Comparison of ENCODE assay signal across 12 mouse cellular contexts in the genomic region with DNA sequence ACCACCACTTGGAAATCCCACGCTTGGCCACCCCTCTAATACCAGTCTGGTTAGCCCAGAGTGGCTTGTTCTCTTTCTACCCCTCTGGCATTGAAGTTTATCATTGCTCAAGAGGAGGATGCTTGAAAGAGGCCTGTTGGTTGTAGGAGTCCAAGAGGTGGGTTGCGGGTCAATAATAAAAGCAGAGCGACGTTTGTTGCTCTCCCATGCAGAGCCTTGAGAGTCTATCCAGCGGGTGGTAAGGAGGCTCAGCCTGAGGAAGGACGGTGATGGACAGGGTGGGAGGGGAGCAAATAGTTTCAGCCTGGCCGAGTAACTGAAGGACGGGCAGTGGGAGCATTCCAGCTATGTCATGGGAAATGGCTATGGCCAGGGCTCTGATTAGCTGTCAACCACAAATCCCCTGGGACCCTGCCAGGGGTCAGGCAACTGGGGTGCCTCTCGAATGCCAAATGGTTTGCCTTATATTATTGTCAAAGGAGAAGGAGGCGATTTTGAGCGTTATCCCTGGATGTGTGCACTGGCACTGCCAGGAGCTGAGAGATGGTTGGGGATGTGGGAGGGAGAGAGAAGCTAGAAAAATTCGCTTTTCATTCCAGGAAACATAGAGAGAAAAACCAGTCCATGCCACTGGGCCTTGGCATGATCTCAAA.
DNase-seq lines count a peak whose midpoint lies in the region; ATAC-seq lines count a peak whose summit lies in the region.
"Had no signal": no experiment of that assay in that cellular context is flagged by ENCODE, and none has a peak within 500 bp of the region (broad histone marks: within the 10 kb centered on the region; RNA-seq: fewer than 3 reads in every experiment).

No protein-coding gene starts in this region.

- no peak for DNase-seq in frontal cortex, postnatal 25 days (ENCODE audit: low spot score in 2 of 2)
- DNase-seq in kidney, postnatal 4 days, result peak; percentile 40 to 55
- no peak for DNase-seq in kidney, postnatal 25 days
- DNase-seq in 3T3-L1 (ENCODE audit: low read depth, low spot score) (peak; percentile 62), liver (no peak)
- DNase-seq in fibroblast of lung, adult 2 months (ENCODE audit: low read depth), result peak; percentile 58
- no peak for DNase-seq in spleen, adult 18-20 months
- DNase-seq: gastrocnemius, postnatal 10 days; kidney, postnatal 36 days; thymus, postnatal 14 days had no signal

- peak; percentile 71 for ATAC-seq in frontal cortex, adult (ENCODE audit: low TSS enrichment)
- ATAC-seq: midbrain, embryonic 16.5 days had no signal

Comparison
In these comparisons a context has a peak if more than half of its experiments do, and no peak if none do; other contexts are left out.
1. DNase-seq: peak in kidney, postnatal 4 days (2 of 2), 3T3-L1 (single experiment) and fibroblast of lung, adult 2 months (single experiment); none in frontal cortex, postnatal 25 days (0 of 2), kidney, postnatal 25 days (0 of 2), liver (single experiment) and spleen, adult 18-20 months (0 of 2).